Mouse (Mus musculus): ENCODE results near the gene Sprr2h. TPM values are rescaled to one million over a fixed set of nuclear protein-coding genes. Genes with fewer than 3 reads are reported as not detected.

Sprr2h gene
- total RNA-seq (2021): not detected
- long read RNA-seq, experiment 1: 0 reads
- long read RNA-seq, experiment 2: 0 reads

GRCm38 (mm10) chr3:92385385-92385784 lies at the start of gene Sprr2h:
Sprr2h (plus strand) TSS chr3:92385685.
- no peak for DNase-seq
- intact Hi-C loops (cut with DNase I; ENCODE audit: low total_unique reads): no loop called here

- intact Hi-C loops (cut with DNase I; ENCODE audit: low total_unique reads): no loop called here
- DNase-seq: no peak
Observed at GRCm38 (mm10) chr3:92336278-92336677, 49.2 kb upstream of the Sprr2h start.

GRCm38 (mm10) chr3:92338840-92339239 lies 46.6 kb upstream of the Sprr2h start, which contains the start of gene Sprr2d:
Sprr2d (plus strand) TSS chr3:92339140.
- no peak for DNase-seq
- intact Hi-C loops (cut with DNase I; ENCODE audit: low total_unique reads): no loop called here

GRCm38 (mm10) chr3:92351843-92352242 lies 33.6 kb upstream of the Sprr2h start, which contains the start of gene Sprr2e:
Sprr2e (plus strand) TSS chr3:92352143.
- intact Hi-C loops (cut with DNase I; ENCODE audit: low total_unique reads): no loop called here
- DNase-seq: no peak

- no peak for DNase-seq
- intact Hi-C loops (cut with DNase I; ENCODE audit: low total_unique reads): no loop called here
Observed at GRCm38 (mm10) chr3:92361619-92362018, 23.9 kb upstream of the Sprr2h start.

GRCm38 (mm10) chr3:92364887-92365286 lies 20.6 kb upstream of the Sprr2h start, which contains the start of gene Sprr2f:
Sprr2f (plus strand) TSS chr3:92365187.
- DNase-seq: no peak
- intact Hi-C loops (cut with DNase I; ENCODE audit: low total_unique reads): no loop called here

GRCm38 (mm10) chr3:92373613-92374012 lies 11.9 kb upstream of the Sprr2h start:
- intact Hi-C loops (cut with DNase I; ENCODE audit: low total_unique reads): no loop called here
- DNase-seq: no peak

GRCm38 (mm10) chr3:92394301-92394700 lies 8.8 kb downstream of the Sprr2h start:
- DNase-seq: no peak
- intact Hi-C loops (cut with DNase I; ENCODE audit: low total_unique reads): no loop called here

GRCm38 (mm10) chr3:92407691-92408090 lies 22.2 kb downstream of the Sprr2h start, which contains the start of gene Sprr2i:
Sprr2i (plus strand) TSS chr3:92407991.
- intact Hi-C loops (cut with DNase I; ENCODE audit: low total_unique reads): no loop called here
- DNase-seq: no peak

- DNase-seq: no peak
- intact Hi-C loops (cut with DNase I; ENCODE audit: low total_unique reads): no loop called here
Observed at GRCm38 (mm10) chr3:92417782-92418181, 32.3 kb downstream of the Sprr2h start, which contains the start of gene Sprr2j-ps. Sprr2j-ps (plus strand) TSS chr3:92418082.

- intact Hi-C loops (cut with DNase I; ENCODE audit: low total_unique reads): no loop called here
- DNase-seq: no peak
Observed at GRCm38 (mm10) chr3:92429323-92429722, 43.8 kb downstream of the Sprr2h start, which contains the start of gene Gm9774. Gm9774 (minus strand) TSS chr3:92429423.

- intact Hi-C loops (cut with DNase I; ENCODE audit: low total_unique reads): no loop called here
- no peak for DNase-seq
Observed at GRCm38 (mm10) chr3:92432282-92432681, 46.8 kb downstream of the Sprr2h start, which contains the start of gene Sprr2k. Sprr2k (plus strand) TSS chr3:92432582.

Other genes with a start within 250 kb of the Sprr2h start
- not detected for gene Lelp1, start 242.9 kb upstream of the Sprr2h start, total RNA-seq (2021)
- not detected for gene Sprr2a1, start 169.9 kb upstream of the Sprr2h start, total RNA-seq (2021)
- gene Sprr2a2, start 169.8 kb upstream of the Sprr2h start, total RNA-seq (2021): not detected
- gene Sprr2a3, start 100.3 kb upstream of the Sprr2h start, total RNA-seq (2021): not detected
- not detected for gene Sprr2b, start 69.1 kb upstream of the Sprr2h start, total RNA-seq (2021)
- not detected for gene Sprr2d, start 46.5 kb upstream of the Sprr2h start, total RNA-seq (2021)
- not detected for gene Sprr2e, start 33.5 kb upstream of the Sprr2h start, total RNA-seq (2021)
- gene Sprr2f, start 20.5 kb upstream of the Sprr2h start, total RNA-seq (2021): not detected
- gene Sprr2i, start 22.3 kb downstream of the Sprr2h start, total RNA-seq (2021): not detected
- not detected for gene Sprr2j-ps, start 32.4 kb downstream of the Sprr2h start, total RNA-seq (2021)
- gene Gm9774, start 43.7 kb downstream of the Sprr2h start, total RNA-seq (2021): 1 to 10 TPM; 2.7 to 3.8 TPM
- gene Sprr2k, start 46.9 kb downstream of the Sprr2h start, total RNA-seq (2021): not detected
- not detected for gene Sprr1b, start 53.1 kb downstream of the Sprr2h start, total RNA-seq (2021)
- not detected for gene Sprr3, start 73.0 kb downstream of the Sprr2h start, total RNA-seq (2021)
- gene Sprr1a, start 100.2 kb downstream of the Sprr2h start, total RNA-seq (2021): not detected
- not detected for gene Sprr4, start 114.8 kb downstream of the Sprr2h start, total RNA-seq (2021)
- not detected for gene 2310046K23Rik, start 148.8 kb downstream of the Sprr2h start, total RNA-seq (2021)
- not detected for gene Ivl, start 188.1 kb downstream of the Sprr2h start, total RNA-seq (2021)
- gene Smcp, start 203.3 kb downstream of the Sprr2h start, total RNA-seq (2021): not detected
- not detected for gene 2210017I01Rik, start 221.8 kb downstream of the Sprr2h start, total RNA-seq (2021)
- not detected for gene Lce6a, start 236.0 kb downstream of the Sprr2h start, total RNA-seq (2021)